Mouse (Mus musculus) liver, embryonic 14.5 days (tissue): ENCODE measurements around the gene Wdr35.

Experiments used
- CTCF ChIP-seq: IDR thresholded peaks from 2 replicates; pipeline ENCODE4 v1.5.1; 2016; ENCODE audit warnings: antibody characterized with exemption, low read depth, control low read depth
- EP300 ChIP-seq: IDR thresholded peaks from 2 replicates; pipeline ENCODE4 v1.6.1; 2016; ENCODE audit warnings: antibody characterized with exemption, low read depth

GRCm38 (mm10) chr12:8954161-8954561 is 19.5 kb upstream of the Wdr35 start:
- TF ChIP-seq CTCF (no peak), EP300 (no peak)
